Mouse (Mus musculus) T-cell, adult 2 months (primary cell): ENCODE data around the gene Smox.
A peak's percentile ranks its signal among the peaks of the same experiment; 100 is the strongest.

Experiments used
- DNase-seq: peaks from one replicate; pipeline ENCODE4 v3.0.0; 2022; ENCODE audit warnings: low spot score

Gene Smox

GRCm38 (mm10) chr2:131485126-131485525 lies 6.2 kb upstream of the Smox start:
- DNase-seq, result no peak

GRCm38 (mm10) chr2:131486046-131486445 lies 5.2 kb upstream of the Smox start:
- no peak for DNase-seq

- DNase-seq, result no peak
Observed at GRCm38 (mm10) chr2:131487337-131487736, 4.0 kb upstream of the Smox start.

- DNase-seq, result no peak
Observed at GRCm38 (mm10) chr2:131488261-131488660, 3.0 kb upstream of the Smox start.

GRCm38 (mm10) chr2:131488870-131489269 lies 2.4 kb upstream of the Smox start:
- no peak for DNase-seq

- DNase-seq, result no peak
Observed at GRCm38 (mm10) chr2:131489591-131489990, 1.7 kb upstream of the Smox start.

- DNase-seq, result peak; percentile 83
Observed at GRCm38 (mm10) chr2:131491707-131492595, 655 bp downstream of the Smox start.

GRCm38 (mm10) chr2:131492596-131493139 lies 1.4 kb downstream of the Smox start:
- DNase-seq, result no peak

- DNase-seq, result no peak
Observed at GRCm38 (mm10) chr2:131493446-131493845, 2.1 kb downstream of the Smox start.

GRCm38 (mm10) chr2:131495256-131495655 lies 4.0 kb downstream of the Smox start:
- DNase-seq, result no peak

GRCm38 (mm10) chr2:131496125-131496820 lies 5.0 kb downstream of the Smox start:
- no peak for DNase-seq

- no peak for DNase-seq
Observed at GRCm38 (mm10) chr2:131497224-131497856, 6.0 kb downstream of the Smox start.

GRCm38 (mm10) chr2:131498219-131498618 lies 6.9 kb downstream of the Smox start:
- no peak for DNase-seq

- DNase-seq, result no peak
Observed at GRCm38 (mm10) chr2:131499290-131499845, 8.1 kb downstream of the Smox start.

- no peak for DNase-seq
Observed at GRCm38 (mm10) chr2:131501886-131502285, 10.6 kb downstream of the Smox start.

GRCm38 (mm10) chr2:131502561-131502960 lies 11.3 kb downstream of the Smox start:
- no peak for DNase-seq

- DNase-seq, result no peak
Observed at GRCm38 (mm10) chr2:131505431-131505830, 14.1 kb downstream of the Smox start.

- DNase-seq, result no peak
Observed at GRCm38 (mm10) chr2:131506358-131506757, 15.1 kb downstream of the Smox start.

GRCm38 (mm10) chr2:131508501-131508900 lies 17.2 kb downstream of the Smox start:
- no peak for DNase-seq

- peak; percentile 96 for DNase-seq
Observed at GRCm38 (mm10) chr2:131509671-131510313, 18.5 kb downstream of the Smox start.

GRCm38 (mm10) chr2:131510531-131510930 lies 19.2 kb downstream of the Smox start:
- DNase-seq, result no peak

GRCm38 (mm10) chr2:131513477-131513876 lies 22.2 kb downstream of the Smox start:
- no peak for DNase-seq
